Mouse (Mus musculus) mouse trophoblast stem cell (cell line): Measurements from ENCODE around the gene Pebp1.

ENCODE experiments used
- in situ Hi-C, 2 experiments: fragments of 300-500 bp; cut with MseI, MboI; formaldehyde crosslinking; loops; 2 replicates in 1 of 2; 3 replicates in 1 of 2; pipeline ENCODE4 v1.15.1; 2025

The Pebp1 gene

DNA sequence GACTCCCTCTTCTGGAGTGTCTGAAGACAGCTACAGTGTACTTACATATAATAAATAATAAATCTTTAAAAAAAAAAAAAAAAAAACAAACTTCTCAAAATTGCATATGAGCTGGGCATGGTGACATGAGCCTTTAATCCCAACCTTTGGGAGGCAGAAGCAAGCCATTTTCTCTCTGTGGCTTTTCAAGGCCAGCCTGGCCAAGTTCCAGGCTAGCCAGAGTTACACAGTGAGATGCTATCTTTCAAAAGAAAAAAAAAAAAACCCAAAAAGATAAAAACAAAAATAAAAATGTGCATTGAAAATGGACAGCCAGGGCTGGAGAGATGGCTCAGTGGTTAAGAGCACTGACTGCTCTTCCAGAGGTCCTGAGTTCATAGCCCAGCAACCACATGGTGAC is 2.2 kb upstream of the Pebp1 start:
- in situ Hi-C loops, result no loop called here

DNA sequence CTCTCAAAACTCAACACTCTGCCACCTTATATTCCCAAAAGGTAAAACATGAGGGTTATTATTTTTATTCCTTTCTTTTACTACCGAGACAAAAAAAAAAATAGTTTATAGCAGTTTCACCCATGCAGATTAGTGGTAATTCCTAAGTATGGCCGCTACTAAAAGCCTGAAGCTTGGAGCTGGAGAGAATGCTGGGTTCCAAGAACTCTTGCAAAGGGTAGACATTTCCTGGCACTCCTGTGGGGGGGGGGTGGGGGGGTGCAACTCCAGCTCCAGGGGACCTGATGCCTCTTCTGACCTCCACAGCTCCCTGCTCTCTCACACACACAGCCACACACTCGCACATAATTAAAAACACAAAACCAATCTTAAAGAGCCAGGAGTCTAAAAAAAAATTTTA is 1.1 kb downstream of the Pebp1 start:
- in situ Hi-C loops, result no loop called here

DNA sequence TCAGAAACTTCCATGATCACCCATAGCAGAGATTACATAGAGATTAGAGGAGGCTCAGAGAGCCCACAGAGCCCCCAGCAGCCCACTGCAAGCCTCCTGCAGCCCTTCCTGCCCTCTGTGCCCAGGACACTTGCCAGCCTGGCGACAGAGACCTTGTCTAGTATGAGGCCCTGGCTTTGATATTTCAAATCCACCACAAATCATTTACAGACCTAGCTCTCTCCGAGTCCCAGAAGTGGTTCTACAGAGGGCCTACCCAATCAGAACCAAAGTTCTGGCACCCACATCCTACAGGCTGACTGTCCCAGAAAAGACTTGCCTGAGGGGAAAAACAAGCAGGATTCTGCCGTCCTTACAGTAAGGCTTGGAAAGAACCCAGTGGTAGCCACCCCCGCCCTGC is 2.2 kb downstream of the Pebp1 start:
- in situ Hi-C loops, result no loop called here

DNA sequence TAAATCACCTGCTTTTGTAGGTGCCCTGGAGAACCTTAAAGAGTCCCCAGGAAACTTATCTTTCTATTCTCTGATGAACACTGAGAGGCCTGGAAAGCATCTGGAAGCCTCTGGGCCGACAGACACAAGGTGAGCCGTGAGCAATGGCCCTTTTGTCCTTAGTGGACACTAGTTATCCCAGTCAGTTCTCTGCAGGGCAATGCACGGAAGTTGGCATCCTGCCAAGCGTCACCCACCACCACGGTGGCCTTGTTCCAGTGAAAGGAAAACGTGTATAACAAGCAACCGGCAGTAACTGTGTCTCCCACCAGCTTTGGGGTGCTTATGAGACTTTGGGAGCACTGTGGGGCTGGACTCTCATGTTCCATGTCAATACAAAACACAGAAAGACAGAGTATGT is 2.7 kb downstream of the Pebp1 start:
- in situ Hi-C loops, result loop anchor here in 1 of 2 experiments (5.0 kb wide), 1 partner anchor 162 kb away; the partner anchor contains the start of gene Taok3

DNA sequence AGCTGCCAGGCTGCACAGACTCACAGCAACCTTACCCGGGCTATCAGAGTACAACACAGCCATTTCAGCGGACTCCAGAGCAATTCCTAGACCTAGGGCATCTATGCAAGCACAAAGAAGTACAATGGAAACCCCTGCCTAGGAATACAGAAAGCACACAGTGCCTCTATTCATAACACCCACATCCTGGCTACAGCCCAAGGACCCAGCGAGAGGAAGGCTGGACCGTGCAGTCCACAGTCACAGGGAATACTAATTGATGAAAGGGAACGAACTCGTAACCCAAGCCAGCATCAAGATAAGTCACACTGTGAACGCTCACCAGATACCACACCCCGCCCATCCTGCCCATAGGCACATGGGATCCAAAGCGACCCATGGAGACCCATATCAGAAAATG is 3.4 kb downstream of the Pebp1 start:
- in situ Hi-C loops, result loop anchor here in 1 of 2 experiments (5.0 kb wide), 1 partner anchor 162 kb away; the partner anchor contains the start of gene Taok3

DNA sequence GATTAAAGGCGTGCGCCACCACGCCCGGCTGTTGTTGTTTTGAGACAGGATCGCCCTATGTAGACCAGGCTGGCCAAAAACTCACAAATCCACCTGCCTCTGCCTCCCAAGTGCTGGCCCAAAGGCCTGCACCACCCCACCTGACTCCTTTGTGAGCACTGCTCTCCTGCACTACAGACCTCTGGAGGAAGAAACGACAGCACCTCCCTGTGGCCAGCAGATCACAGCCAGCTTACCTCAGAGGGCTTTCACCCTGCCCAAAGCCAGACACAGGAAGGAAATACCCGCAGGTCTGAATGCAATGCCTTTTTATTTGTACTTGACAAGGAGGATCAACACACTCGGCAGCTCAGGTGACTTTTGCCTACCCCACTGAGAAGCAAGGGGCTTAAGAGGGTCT is 5.1 kb downstream of the Pebp1 start:
- in situ Hi-C loops, result loop anchor here in 1 of 2 experiments (5.0 kb wide), 1 partner anchor 160 kb away; the partner anchor contains the start of gene Taok3

DNA sequence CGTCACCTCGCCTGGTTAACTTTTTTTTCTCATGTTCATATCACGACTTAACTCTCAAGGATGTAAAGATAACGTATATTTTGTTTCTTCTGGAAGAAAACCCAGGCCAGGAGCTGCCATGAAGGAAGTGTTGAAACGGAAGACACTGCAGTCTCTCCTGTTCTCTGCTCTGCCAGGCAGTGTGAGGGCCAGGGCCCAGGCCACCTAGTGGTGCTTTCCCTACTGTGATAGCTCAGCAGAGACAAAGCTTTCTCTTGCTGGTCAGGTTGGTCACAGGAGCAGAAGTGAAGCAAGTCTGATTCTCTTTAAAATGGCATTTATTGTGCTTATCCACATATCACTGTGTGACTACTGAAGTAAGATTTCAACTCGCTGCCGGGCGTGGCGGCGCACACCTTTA is 5.9 kb downstream of the Pebp1 start:
- in situ Hi-C loops, result loop anchor here in 1 of 2 experiments (5.0 kb wide), 1 partner anchor 159 kb away; the partner anchor contains the start of gene Taok3

DNA sequence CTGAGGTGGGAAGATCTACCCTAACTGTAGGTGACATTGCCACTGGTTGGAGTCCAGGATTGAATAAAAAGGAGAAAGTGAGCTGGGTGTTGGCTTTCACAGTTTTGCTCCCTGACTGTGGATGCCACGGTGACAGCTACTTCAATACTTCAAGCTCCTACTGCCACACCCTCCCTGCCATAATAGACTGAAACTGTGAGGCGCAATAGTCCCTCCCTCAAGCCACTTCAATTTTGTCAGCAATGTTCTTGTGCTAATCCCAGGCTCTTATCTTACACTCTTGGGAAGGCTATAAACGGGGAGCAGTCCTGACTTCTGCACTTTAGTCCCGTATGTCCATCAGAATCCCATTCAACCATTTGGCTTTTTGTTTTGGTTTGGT is 7.8 kb downstream of the Pebp1 start:
- in situ Hi-C loops, result loop anchor here (5.0 to 10.0 kb wide), 2 partner anchors 157 to 165 kb away; partner anchors contain the start of genes Suds3 (in 1 of the 2) and Taok3 (in 1 of the 2)

DNA sequence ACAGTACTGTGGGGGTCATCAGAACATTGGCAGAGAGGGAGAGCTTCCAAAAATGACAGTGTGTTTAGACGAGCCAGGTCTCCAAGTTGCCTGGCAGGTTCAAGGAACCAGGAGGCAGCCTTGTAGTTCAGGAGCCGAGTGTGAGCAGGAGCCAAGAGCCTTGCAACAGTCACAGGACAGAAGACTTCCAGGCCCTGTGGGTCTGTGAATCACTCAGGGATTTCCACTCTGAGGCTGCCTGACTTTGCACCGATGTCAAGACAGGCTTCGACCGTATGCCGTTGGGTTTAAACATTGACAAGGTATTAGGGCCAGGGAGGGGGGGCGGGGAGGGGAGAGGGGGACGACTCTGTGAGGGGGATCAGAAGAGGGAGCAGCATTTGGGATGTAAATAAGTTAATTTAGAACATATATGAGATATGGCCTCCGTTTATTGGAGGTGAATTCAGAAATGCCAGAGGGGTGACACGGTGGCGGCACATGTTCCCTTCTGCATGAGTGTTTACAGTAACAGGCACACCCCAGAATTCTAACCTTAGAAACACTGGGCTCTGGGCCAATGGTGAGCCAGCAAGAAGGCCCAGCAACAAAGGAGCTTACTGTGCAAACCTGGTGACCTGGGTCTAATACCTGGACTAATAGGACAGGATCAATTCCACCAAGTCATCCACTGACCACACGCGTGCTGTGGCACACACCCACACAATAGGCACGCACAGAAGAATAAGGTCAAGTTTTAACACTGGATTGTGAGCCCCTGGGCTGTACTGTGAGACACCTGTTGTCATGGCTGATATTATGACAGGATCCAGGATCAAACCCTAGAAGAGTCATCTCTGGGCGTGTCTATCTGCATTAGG is 8.4 kb downstream of the Pebp1 start:
- in situ Hi-C loops, result loop anchor here in 1 of 2 experiments (10.0 kb wide), 1 partner anchor 164 kb away; the partner anchor contains the start of gene Suds3

DNA sequence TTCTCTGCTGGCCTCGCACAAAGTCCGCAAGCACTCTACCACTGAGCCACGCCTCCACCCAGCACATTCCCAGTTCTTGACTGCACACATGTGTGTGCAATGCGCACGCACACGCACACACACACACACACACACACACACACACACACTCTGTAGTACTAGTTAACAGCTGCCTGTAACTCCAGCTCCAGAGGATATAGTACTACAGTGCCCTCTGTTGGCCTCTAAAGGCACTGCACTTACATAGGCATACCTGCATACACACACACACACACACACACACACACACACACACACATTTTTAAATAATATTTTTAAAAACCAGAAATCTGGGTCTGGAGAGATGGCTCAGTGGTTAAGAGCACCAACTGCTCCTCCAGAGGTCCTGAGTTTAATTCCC is 9.6 kb downstream of the Pebp1 start:
- in situ Hi-C loops, result loop anchor here in 1 of 2 experiments (10.0 kb wide), 1 partner anchor 163 kb away; the partner anchor contains the start of gene Suds3

DNA sequence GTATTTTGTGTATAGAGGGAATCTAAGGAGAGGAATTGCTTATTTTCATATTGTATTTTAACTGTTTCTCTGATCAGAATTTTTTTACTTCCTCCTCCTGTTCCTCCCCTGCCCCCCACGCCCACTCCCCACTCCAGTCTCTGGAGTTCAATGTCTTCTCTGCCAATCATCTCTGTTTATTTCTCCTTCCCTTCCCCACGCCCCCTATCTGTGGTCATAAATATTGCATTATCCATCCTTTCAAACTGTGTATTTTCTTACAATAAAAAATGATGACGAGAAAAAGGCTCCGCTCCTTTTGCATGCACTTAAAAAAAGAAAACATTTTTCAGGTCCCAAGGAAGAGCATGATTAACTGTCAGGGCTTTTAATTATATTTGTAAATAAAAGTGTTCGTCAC is 12.6 kb downstream of the Pebp1 start:
- in situ Hi-C loops, result loop anchor here in 1 of 2 experiments (10.0 kb wide), 1 partner anchor 160 kb away; the partner anchor contains the start of gene Suds3

DNA sequence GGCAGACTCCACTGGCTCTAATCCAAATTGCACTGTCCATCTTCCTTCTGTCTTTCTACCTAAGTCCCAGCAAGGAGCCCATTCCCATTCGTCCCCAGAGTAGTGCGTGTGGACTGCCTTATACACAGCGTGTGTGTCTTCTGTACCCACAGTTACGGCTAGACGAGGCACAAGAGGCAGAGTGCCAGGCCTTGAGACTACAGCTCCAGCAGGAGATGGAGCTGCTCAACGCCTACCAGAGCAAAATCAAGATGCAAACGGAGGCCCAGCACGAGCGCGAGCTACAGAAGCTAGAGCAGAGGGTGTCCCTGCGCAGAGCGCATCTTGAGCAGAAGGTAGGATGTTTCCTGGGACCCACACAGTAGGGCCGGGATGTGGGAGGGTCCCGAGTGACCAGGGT is 15.5 kb downstream of the Pebp1 start:
- in situ Hi-C loops, result loop anchor here in 1 of 2 experiments (10.0 kb wide), 1 partner anchor 157 kb away; the partner anchor contains the start of gene Suds3

DNA sequence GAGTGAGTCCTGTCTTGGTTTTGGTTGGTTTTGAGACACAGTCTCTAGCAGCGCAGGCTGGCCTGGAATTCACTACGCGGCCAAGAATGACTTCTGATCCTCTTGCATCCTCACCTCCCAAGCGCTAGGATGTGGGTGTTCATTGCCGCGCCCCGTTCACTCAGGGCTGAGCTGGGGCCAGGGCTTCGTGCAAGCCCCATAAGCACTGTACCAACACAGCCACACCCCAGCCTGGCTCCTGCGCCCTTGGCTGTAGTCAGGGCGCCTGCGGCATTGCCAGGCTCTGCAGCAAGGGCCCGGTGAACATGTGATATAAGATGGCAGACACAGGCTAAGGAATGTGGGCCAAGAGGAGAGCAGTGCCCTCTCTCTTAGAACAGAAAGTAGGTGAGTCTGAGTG is 18.0 kb downstream of the Pebp1 start:
- in situ Hi-C loops, result no loop called here

DNA sequence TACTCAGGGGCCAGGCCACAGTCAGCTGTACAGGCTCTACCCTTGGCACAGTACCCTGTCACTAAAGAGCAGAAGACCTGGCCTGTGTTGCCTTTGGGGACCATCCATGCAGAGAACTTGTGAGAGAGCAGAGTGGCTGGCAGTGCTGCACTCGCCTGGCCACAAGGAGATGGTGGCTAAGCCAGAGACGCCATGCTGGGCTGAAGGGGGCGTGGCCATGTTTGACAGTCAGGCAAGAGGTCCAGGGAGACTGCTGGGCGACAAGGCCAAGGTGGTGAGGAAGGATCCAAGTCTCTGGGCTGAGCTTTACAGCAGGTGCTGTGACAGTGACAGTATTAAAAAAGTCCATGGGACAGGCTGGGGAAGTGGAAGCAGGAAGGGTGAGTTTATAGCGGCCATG is 18.7 kb downstream of the Pebp1 start:
- in situ Hi-C loops, result no loop called here

DNA sequence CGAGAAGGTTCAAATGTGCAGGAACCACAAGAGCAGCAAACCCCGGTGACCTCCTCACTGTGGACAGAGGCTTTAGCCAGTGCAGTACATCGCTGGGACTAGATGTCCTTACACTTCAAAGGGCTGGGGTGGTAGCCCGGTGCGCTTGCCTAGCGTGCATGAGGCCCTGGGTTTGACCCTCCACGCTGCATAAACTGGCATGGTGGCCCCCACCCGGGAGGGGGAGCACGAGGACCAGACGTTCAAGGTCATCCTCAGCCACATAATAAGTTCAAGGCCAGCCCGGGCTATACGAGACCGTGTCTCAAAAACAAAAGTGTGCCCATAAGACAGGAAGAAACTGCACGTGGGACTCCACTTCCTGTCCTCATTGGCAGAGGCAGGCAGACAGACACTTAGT is 19.5 kb downstream of the Pebp1 start:
- in situ Hi-C loops, result no loop called here

DNA sequence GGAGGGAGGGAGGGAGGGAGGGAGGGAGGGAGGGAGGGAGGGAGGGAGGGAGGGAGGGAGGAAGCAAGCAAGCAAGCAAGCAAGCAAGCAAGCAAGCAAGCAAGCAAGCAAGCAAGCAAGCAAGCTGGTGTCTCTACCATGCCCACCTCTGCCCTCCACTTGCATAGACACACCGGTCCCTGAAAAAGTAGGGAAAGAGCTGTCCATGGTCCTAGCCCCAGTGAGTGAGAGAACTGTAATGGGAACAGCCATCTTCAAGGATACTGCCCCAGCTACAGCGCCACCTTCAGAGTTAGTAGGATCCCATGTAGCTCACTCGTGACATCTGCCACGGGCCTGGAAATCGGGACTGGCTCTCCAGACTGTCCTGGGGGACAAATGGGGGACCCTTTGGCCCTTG is 22.7 kb downstream of the Pebp1 start:
- in situ Hi-C loops, result no loop called here

DNA sequence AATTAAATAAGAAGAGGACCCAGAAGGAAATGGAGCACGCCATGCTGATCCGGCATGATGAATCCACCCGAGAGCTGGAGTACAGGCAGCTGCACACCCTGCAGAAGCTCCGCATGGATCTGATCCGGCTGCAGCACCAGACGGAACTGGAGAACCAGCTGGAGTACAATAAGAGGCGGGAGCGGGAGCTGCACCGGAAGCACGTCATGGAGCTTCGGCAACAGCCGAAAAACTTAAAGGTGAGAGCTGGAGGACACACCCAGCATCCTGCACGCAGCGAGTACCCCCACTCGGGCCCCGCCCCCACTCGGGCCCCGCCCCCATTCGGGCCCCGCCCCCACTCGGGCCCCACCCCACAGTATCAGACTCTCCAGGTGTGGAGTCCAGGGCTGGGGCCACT is 23.9 kb downstream of the Pebp1 start:
- in situ Hi-C loops, result no loop called here

DNA sequence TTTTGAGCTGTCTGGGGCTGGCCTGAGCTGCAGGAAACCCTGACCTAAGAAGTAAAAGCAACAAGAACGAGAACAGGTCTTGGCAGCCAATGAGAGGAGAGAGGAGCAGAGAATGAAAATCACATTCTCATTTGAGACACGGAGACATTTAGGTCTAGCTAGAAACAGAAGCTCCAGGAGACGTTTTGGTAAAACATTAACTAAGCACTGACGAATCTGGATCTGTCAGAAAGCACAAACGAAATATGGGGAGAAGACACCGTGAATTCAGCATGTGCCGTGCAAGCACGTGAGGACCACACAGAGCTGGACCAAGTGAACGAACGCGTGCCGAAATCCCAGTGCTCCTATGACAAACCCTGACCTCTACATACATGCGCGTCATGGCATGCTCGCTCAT is 29.1 kb downstream of the Pebp1 start:
- in situ Hi-C loops, result no loop called here

DNA sequence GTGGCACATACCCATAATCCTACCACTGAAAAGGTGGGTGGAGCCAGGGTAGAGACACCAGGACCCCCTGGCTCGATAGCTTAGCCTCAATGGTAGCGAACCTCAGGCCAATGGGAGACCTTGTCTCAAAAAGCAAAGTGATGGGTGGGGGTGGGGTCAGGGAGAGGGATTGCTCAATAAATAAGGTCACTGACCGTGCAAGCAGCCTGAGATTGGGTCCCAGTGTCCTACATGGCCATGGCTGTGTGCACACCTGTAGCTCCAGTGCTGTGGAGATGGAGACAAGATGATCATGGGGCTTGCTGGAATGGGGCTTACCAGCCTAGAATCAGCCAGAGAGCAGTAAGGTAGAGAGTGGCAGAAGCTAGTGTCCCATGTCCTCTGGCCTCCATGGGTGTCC is 35.7 kb downstream of the Pebp1 start:
- in situ Hi-C loops, result no loop called here

DNA sequence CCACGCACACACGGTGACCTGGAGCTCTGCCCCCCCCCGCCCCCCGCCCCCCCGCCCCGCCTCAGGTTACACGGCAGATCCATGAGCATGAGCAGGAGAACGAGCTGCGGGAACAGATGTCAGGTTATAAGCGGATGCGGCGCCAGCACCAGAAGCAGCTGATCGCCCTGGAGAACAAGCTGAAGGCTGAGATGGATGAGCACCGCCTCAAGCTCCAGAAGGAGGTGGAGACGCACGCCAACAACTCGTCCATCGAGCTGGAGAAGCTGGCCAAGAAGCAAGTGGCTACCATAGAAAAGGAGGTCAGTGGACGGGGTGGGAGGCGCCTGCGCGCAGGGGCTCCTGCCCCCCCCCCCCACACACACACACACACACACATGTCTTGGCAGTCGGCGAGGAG is 36.6 kb downstream of the Pebp1 start:
- in situ Hi-C loops, result no loop called here

DNA sequence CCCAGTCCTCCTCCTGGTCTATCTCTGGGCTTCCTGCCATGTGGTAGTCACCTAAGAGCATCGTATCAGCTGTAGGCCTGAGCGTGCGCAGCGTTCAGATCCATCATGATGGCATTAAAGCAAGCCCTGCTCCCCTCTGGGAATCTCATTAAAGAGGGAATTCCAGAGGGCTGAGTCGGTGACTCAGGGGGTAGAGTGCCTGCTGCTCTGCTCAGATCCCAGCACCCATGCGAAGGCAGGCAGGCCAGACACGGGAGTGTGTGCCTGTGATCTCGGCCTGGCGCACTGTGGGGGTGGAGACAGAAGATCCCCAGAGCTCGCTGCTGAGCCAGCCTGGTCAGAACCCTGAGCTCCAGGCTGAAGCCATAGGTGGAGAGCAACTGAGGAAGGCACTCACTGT is 39.1 kb downstream of the Pebp1 start:
- in situ Hi-C loops, result no loop called here

DNA sequence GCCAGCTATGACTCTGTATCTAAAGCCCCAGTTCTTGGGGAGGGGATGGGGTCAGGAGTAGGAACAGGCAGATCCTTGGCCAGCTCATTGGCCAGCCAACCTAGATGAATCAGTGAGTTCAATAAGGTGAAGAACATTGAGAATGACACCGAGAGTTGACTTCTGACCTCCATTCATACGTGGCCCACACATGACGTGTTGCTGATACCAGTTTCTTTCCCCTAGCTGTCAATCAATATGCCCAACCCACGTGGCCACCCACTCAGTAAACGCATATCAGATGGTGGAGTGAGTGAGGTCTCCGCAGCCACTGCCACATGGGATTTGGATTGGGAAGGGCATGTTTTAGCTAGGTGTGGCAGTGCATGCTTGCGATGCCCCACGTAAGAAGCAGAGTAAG is 42.3 kb downstream of the Pebp1 start:
- in situ Hi-C loops, result no loop called here
